Mouse (Mus musculus) MEL (cell line): ENCODE measurements around the gene Zbp1. TPM values are rescaled to one million over a fixed set of nuclear protein-coding genes. Genes with fewer than 3 reads are reported as not detected.

Experiments
- DNase-seq: peaks from one replicate; pipeline ENCODE4 v3.0.0; 2011; ENCODE audit warnings: low read depth, low spot score
- H3K27ac ChIP-seq: 2 replicates; pipeline ENCODE4 v1.5.1; 2012; ENCODE audit warnings: low read depth, mild to moderate bottlenecking, control low read depth, low read length, moderate library complexity; ENCODE audit not compliant: control insufficient read depth
- H3K27me3 ChIP-seq, 2 experiments: fragments of 150-350 bp in 1 of 2; sonication (generic) in 1 of 2; 2 replicates each; pipeline ENCODE4 v1.6.1; 2012; ENCODE audit warnings: low read length in 2 of 2, mild to moderate bottlenecking in 2 of 2, improper control_type of control experiment in 1 of 2, moderate library complexity in 1 of 2; ENCODE audit not compliant: insufficient read depth in 2 of 2, control insufficient read depth in 1 of 2
- H3K36me3 ChIP-seq, 2 experiments: 2 replicates each; pipeline ENCODE4 v1.6.1; 2012 to 2014; ENCODE audit warnings: low read length in 2 of 2, improper control_type of control experiment in 1 of 2, inconsistent platforms in 1 of 2, mild to moderate bottlenecking in 1 of 2; ENCODE audit not compliant: insufficient read depth in 2 of 2, control insufficient read depth in 1 of 2
- H3K4me1 ChIP-seq, 2 experiments: fragments of 150-350 bp in 1 of 2; sonication (generic) in 1 of 2; 2 replicates each; pipeline ENCODE4 v1.6.1; 2012; ENCODE audit warnings: low read length in 2 of 2, improper control_type of control experiment in 1 of 2, mild to moderate bottlenecking in 1 of 2; ENCODE audit not compliant: insufficient read depth in 2 of 2, control insufficient read depth in 1 of 2
- H3K4me3 ChIP-seq, 2 experiments: fragments of 150-350 bp in 1 of 2; sonication (generic) in 1 of 2; 2 replicates each; pipeline ENCODE4 v1.5.1; 2012; ENCODE audit warnings: low read depth in 2 of 2, low read length in 2 of 2, mild to moderate bottlenecking in 2 of 2, moderate library complexity in 2 of 2, control low read depth in 1 of 2, improper control_type of control experiment in 1 of 2; ENCODE audit not compliant: control insufficient read depth in 1 of 2, insufficient read depth in 1 of 2
- H3K79me2 ChIP-seq: 2 replicates; pipeline ENCODE4 v1.6.1; 2012; ENCODE audit warnings: mild to moderate bottlenecking, low read length, moderate library complexity; ENCODE audit not compliant: control insufficient read depth, poor library complexity, insufficient read depth
- H3K9ac ChIP-seq: 2 replicates; pipeline ENCODE4 v1.6.1; 2012; ENCODE audit warnings: low read depth, mild to moderate bottlenecking, control low read depth, low read length, moderate library complexity; ENCODE audit not compliant: control insufficient read depth, poor library complexity, severe bottlenecking
- H3K9me3 ChIP-seq: fragments of 150-350 bp; sonication (generic); replicated peaks from 2 replicates; pipeline ENCODE4 v1.6.1; 2012; ENCODE audit warnings: mild to moderate bottlenecking, low read length, improper control_type of control experiment, moderate library complexity; ENCODE audit not compliant: insufficient read depth
- E2F4 ChIP-seq: IDR thresholded peaks from 2 replicates; pipeline ENCODE4 v1.6.1; 2011; ENCODE audit warnings: low read depth, low read length, improper control_type of control experiment, borderline replicate concordance
- GATA1 ChIP-seq: IDR thresholded peaks from 2 replicates; pipeline ENCODE4 v1.6.1; 2011; ENCODE audit warnings: low read depth, low read length, improper control_type of control experiment
- MEF2A ChIP-seq: IDR thresholded peaks from 2 replicates; pipeline ENCODE4 v1.6.1; 2014; ENCODE audit warnings: low read depth, mild to moderate bottlenecking, inconsistent platforms, low read length, improper control_type of control experiment; ENCODE audit not compliant: poor library complexity, insufficient replicate concordance, severe bottlenecking; ENCODE audit errors: extremely low read depth
- MXI1 ChIP-seq: IDR thresholded peaks from 2 replicates; pipeline ENCODE4 v1.6.1; 2011; ENCODE audit warnings: mild to moderate bottlenecking, low read depth, low read length, improper control_type of control experiment
- NELFE ChIP-seq: IDR thresholded peaks from 2 replicates; pipeline ENCODE4 v1.6.1; 2011; ENCODE audit warnings: low read depth, low read length, improper control_type of control experiment
- NRF1 ChIP-seq: IDR thresholded peaks from 2 replicates; pipeline ENCODE4 v1.6.1; 2014; ENCODE audit warnings: low read depth, mild to moderate bottlenecking, inconsistent platforms, low read length, improper control_type of control experiment, moderate library complexity; ENCODE audit not compliant: poor library complexity, insufficient read depth, severe bottlenecking
- POLR2AphosphoS2 ChIP-seq: IDR thresholded peaks from 2 replicates; pipeline ENCODE4 v1.6.1; 2011; ENCODE audit warnings: low read length, improper control_type of control experiment
- RAD21 ChIP-seq: IDR thresholded peaks from 2 replicates; pipeline ENCODE4 v1.6.1; 2011; ENCODE audit warnings: mild to moderate bottlenecking, low read depth, low read length, improper control_type of control experiment
- RCOR1 ChIP-seq: IDR thresholded peaks from 2 replicates; pipeline ENCODE4 v1.6.1; 2012; ENCODE audit warnings: low read depth, mild to moderate bottlenecking, inconsistent platforms, low read length, improper control_type of control experiment
- SIN3A ChIP-seq: IDR thresholded peaks from 2 replicates; pipeline ENCODE4 v1.6.1; 2012; ENCODE audit warnings: low read length, improper control_type of control experiment, inconsistent platforms
- TAL1 ChIP-seq: IDR thresholded peaks from 2 replicates; pipeline ENCODE4 v1.6.1; 2012; ENCODE audit warnings: mild to moderate bottlenecking, inconsistent platforms, low read length, moderate library complexity, mixed read lengths
- TBP ChIP-seq: IDR thresholded peaks from 2 replicates; pipeline ENCODE4 v1.8.0; 2011; ENCODE audit warnings: low read depth, low read length, improper control_type of control experiment
- TCF12 ChIP-seq: IDR thresholded peaks from 2 replicates; pipeline ENCODE4 v1.6.1; 2014; ENCODE audit warnings: low read depth, mild to moderate bottlenecking, inconsistent platforms, low read length, improper control_type of control experiment, moderate library complexity
- USF2 ChIP-seq, 2 experiments: IDR thresholded peaks; 2 replicates each; pipeline ENCODE4 v1.6.1; 2011 to 2012; ENCODE audit warnings: improper control_type of control experiment in 2 of 2, low read length in 2 of 2, borderline replicate concordance in 1 of 2, inconsistent platforms in 1 of 2, low read depth in 1 of 2, mild to moderate bottlenecking in 1 of 2; ENCODE audit not compliant: insufficient read depth in 1 of 2
- ZKSCAN1 ChIP-seq: IDR thresholded peaks from 2 replicates; pipeline ENCODE4 v1.6.1; 2012; ENCODE audit warnings: low read depth, mild to moderate bottlenecking, inconsistent platforms, low read length, improper control_type of control experiment, moderate library complexity
- polyA plus RNA-seq, 2 experiments: library from polyadenylated mRNA; stranded (reverse) in 1 of 2; unstranded in 1 of 2; fragments of >175 nt in 1 of 2; fragments of >200 nt in 1 of 2; gene quantifications; 2 replicates each; pipeline versions ENCODE4 v1.2.1 to v1.2.4; 2012; ENCODE audit warnings: low replicate concordance in 2 of 2, low read depth in 1 of 2; ENCODE audit not compliant: insufficient read length in 2 of 2, insufficient read depth in 1 of 2, missing spikeins in 1 of 2
- total RNA-seq: library from RNA; depleted of rRNA; stranded (reverse); fragments of 300-350 nt; gene quantifications from 2 replicates; pipeline ENCODE4 v1.2.3, GENCODE M21; 2012

Gene Zbp1
- total and polyA plus RNA-seq, 3 experiments, result not detected

DNA sequence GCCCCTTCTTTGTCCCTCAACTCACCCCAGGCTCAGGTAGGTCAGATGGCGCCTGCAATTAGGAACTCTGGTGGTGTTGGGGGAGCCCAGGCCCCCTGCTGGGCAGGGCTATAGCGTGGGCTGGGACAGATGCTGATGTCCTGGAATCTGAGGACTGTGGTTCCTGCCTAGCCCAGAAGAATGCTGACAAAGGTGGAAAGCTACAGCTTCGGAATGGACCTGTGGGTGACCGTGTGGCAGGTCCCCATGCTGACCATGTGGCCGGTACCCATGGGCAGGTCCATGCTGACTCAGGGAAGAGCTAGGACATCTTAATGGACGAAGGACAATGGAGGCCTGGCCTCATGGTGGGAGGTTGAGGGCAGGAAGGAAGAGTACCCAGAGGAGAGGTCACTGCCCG, 35.9 kb downstream of the Zbp1 start:
- Histone ChIP-seq H3K9ac (no peak overlapping the region), H3K36me3 (no peaks in the 10 kb centered on the region), H3K4me3 (no peak overlapping the region), H3K27me3 (no peaks in the 10 kb centered on the region), H3K9me3 (no peaks in the 10 kb centered on the region), H3K27ac (no peak overlapping the region), H3K79me2 (no peaks in the 10 kb centered on the region), H3K4me1 (no peaks in the 10 kb centered on the region)
- no peak for TF ChIP-seq RCOR1
- no peak for TF ChIP-seq NELFE
- no peak for TF ChIP-seq POLR2AphosphoS2
- no peak for TF ChIP-seq USF2 (IDR thresholded peaks at IDR 0.05; ENCODE audit: borderline replicate concordance in 1 of 2, insufficient read depth in 1 of 2, low read depth in 1 of 2, low read length in 2 of 2)
- no peak for TF ChIP-seq MEF2A
- no peak for TF ChIP-seq NRF1
- TF ChIP-seq SIN3A, result no peak
- TF ChIP-seq TBP, result no peak
- TF ChIP-seq GATA1, result no peak
- TF ChIP-seq TCF12, result no peak
- DNase-seq, result no peak

DNA sequence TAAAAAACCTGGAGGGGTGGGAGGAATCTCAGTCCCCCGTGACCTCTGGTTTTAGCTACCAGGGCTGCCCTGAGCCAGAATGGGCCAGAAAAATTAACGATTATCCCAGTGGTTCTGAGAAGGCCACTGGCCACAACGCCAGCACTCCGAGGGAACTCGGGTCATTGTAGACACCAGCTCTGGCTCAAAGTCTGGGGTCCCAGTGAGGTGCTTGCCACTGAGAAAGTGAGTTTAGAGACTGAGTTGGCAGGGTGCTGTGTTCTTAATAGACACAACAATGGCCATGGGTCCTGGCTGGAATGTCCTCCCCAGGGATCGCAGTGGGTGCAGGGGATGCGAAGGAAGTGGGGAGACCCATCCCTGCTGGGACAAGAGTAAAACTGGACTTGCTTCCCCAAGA, 36.8 kb downstream of the Zbp1 start:
- H3K9ac ChIP-seq, result no peak overlapping the region
- no peak overlapping the region for H3K4me3 ChIP-seq
- H3K4me1 ChIP-seq, result no peaks in the 10 kb centered on the region
- no peaks in the 10 kb centered on the region for H3K9me3 ChIP-seq
- DNase-seq, result no peak
- TF ChIP-seq ZKSCAN1 (no peak), E2F4 (no peak), MXI1 (no peak), RAD21 (no peak), TAL1 (no peak)
- H3K27me3 ChIP-seq, result no peaks in the 10 kb centered on the region
- no peak overlapping the region for H3K27ac ChIP-seq
- no peaks in the 10 kb centered on the region for H3K79me2 ChIP-seq
- no peaks in the 10 kb centered on the region for H3K36me3 ChIP-seq

DNA sequence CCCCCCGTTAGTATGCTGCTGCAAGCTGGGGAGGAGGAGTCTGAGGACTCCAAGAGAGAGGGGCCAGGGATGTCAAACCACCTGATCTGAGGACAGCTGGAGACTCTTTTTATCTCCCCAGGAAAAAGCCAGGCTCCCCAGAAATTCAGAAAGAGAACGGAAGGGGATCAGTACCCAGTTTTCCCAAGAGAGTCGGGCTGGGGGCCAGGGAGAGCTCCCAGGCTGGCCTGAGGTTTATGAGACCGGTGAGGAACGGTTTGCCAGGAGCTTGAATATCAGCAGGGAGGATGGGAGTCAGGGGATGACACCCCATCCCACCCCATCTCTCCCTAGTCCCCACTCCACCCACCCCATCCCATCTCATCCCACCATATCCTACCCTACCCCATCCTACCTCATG, 37.2 kb downstream of the Zbp1 start:
- H3K9ac ChIP-seq, result no peak overlapping the region
- H3K27me3 ChIP-seq, result no peaks in the 10 kb centered on the region
- H3K79me2 ChIP-seq, result no peaks in the 10 kb centered on the region
- no peaks in the 10 kb centered on the region for H3K36me3 ChIP-seq
- H3K4me1 ChIP-seq, result no peaks in the 10 kb centered on the region
- no peak overlapping the region for H3K27ac ChIP-seq
- no peaks in the 10 kb centered on the region for H3K9me3 ChIP-seq
- no peak overlapping the region for H3K4me3 ChIP-seq
- DNase-seq, result no peak
- no peak for TF ChIP-seq TCF12
- TF ChIP-seq ZKSCAN1, result no peak
